Mouse (Mus musculus) cerebellum, adult (tissue): ENCODE data around the gene Scarb2.

Experiments used
- ATAC-seq: cut with Nextera tagmentation; 2 replicates; pipeline ENCODE4 v1.9.2; 2017; ENCODE audit warnings: mild to moderate bottlenecking, moderate library complexity, mixed read lengths; ENCODE audit not compliant: insufficient number of reproducible peaks, low FRiP score, low TSS enrichment

Gene Scarb2

GRCm38 (mm10) chr5:92441494-92441893 lies 65.1 kb downstream of the Scarb2 start:
- ATAC-seq: no peak

- no peak for ATAC-seq
Measured at GRCm38 (mm10) chr5:92438540-92438939, 68.1 kb downstream of the Scarb2 start.

DNA sequence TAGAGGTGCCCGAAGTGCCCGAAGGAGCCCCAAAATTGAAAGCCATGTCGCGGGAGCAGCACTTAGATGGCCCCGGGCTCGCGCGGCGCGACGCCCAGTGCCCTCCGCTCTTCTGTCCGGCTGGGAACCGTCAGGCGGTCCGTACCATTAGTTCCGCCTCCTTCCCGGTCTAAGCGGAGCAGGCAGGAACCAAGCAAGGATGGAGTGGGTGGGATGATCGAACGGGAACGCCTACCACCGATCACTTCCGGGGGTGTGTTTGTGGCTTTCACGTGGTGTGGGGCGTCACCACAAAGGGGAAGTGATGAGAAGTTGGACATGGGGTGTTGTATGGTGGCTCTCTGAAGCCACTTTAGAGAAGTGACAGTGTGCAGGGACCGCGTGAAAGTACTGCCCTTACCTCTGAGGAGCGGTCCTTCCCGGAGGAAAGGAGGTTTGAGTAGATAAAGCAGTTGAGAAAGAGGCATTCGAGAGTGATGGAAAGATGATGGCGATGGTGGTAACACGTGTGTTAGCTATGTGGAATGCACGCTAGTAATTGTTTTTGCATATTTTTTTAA lies 71.5 kb downstream of the Scarb2 start, which contains the start of gene Nup54:
TSS of gene Nup54 (minus strand) at position 195 of the 560 bp plus-strand sequence.
- ATAC-seq: peak; percentile 98

DNA sequence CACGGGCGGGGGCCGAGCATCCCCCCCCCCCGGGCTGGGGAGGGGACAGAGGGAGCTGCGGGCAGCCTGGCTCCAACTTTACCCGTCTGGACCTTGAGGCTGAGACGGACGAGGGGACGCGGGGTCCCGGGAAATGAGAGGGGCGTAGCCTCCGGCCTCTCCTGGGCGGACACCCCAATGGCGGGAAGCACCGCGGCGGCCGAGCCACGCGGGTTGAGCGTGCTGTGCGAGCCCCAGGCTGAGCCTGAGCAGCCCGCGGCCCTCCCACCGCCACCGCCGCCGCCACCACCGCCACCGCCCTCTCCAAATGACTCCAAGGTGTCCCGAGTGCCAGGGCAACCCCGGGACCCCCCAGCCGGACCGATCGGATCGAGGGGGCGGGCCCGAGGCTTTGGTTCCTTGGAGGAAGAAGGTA lies 72.1 kb downstream of the Scarb2 start:
- ATAC-seq: peak; percentile 38

- ATAC-seq: no peak
Measured at GRCm38 (mm10) chr5:92434070-92434469, 72.6 kb downstream of the Scarb2 start.

DNA sequence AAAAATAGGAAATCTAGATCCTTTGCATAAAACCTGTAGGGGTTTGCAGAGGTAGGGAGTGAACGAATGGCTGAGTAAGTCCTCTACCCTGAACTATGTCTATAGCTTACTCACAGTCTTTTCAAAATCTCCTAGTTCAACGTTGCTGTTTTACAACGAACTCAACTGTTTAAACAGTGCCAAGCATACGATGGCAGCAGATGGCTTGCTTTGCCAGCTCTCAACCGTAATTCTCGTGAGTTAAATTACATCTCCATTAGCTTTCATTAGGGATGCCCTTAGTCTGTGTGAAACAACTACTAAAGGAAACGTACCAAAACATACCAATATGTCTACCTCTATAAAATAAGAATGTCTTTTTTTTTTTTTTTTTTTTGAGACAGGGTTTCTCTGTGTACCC lies 75.0 kb downstream of the Scarb2 start:
- ATAC-seq: no peak

GRCm38 (mm10) chr5:92430723-92431122 lies 75.9 kb downstream of the Scarb2 start:
- no peak for ATAC-seq

- ATAC-seq: no peak
Measured at GRCm38 (mm10) chr5:92424126-92424525, 82.5 kb downstream of the Scarb2 start.

DNA sequence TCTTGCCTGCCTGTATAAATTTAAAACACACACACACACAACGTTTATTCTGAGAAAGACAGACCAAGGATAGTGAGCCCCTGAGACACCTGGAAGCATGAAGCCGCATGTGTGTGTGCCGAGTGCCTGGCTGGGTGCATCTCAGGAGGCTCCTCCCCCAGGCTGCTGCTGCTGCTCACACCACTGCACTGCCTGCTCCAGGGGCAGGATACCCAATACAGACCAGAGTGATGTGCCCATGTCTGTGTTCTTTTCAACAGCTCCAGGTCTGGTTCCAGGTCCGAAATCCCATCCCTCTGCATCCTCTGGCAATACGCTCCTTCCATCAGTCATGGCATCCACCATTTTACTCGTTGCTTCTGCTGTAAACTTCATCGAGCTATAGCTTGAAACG lies 92.7 kb downstream of the Scarb2 start:
- ATAC-seq: no peak

DNA sequence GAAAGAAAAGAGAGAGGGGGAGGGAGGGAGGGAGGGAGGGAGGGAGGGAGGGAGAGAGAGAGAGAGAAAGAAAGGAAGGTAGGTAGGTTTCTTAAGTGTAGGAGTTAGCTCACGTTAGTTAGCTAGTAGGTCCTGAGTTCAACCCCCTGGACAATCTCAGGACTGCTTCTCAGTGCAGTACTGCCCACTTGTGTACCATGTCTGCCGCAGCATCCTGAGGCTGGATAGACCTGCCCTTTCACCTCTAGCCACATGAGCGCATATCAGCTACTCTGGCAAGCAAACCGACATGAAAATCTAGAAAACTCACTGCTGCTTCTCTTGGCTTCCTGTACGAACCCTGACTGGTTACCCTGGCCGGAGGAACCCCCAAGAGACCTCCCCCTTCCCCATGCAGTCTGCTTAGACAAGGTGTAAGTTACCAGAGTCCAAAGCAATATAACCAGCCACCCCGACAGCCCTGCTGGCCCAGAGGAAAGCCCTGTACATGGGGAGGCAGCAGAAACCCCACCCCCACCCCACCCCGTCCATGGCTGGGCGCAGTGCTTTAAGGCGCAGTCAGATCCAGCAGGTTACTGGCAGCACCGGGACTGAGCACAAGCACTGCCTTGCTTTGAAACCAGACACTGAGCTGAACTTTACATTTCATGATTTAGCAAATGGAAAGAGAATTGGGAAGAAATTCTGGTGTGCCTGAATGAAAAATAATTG lies 93.2 kb downstream of the Scarb2 start:
- no peak for ATAC-seq

DNA sequence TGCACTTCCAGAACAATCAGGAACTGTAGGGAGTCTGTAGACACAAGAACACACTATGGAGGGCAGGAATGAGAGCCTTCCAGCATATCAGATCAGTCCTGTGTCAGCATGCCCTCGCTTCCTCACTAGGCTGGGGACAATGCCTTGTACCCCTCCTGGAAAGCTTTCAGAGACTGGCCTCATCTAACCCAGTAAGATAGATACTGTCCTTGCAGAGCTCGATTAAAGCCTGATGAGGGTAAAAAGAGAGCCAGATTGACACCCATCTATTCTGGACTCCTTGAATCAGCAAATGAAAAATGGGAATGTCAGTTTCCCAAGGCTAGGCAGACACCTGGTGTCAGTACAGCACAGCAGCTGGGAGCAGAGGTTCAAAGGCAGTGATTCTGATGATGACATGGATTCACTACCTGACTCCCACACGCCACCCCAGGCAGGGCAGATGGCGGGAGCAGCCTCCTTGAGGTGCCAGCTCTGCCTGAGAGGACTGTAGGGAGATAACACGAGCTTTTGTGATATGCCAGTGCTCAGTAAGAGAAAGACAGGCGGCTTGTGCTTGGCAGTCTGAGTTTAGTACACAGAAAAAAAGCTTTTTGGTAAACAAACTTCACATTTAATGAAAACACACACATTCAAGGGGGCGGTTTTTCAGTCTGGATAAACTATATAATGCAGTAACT lies 95.0 kb downstream of the Scarb2 start:
- no peak for ATAC-seq

GRCm38 (mm10) chr5:92410486-92410885 lies 96.1 kb downstream of the Scarb2 start:
- no peak for ATAC-seq

DNA sequence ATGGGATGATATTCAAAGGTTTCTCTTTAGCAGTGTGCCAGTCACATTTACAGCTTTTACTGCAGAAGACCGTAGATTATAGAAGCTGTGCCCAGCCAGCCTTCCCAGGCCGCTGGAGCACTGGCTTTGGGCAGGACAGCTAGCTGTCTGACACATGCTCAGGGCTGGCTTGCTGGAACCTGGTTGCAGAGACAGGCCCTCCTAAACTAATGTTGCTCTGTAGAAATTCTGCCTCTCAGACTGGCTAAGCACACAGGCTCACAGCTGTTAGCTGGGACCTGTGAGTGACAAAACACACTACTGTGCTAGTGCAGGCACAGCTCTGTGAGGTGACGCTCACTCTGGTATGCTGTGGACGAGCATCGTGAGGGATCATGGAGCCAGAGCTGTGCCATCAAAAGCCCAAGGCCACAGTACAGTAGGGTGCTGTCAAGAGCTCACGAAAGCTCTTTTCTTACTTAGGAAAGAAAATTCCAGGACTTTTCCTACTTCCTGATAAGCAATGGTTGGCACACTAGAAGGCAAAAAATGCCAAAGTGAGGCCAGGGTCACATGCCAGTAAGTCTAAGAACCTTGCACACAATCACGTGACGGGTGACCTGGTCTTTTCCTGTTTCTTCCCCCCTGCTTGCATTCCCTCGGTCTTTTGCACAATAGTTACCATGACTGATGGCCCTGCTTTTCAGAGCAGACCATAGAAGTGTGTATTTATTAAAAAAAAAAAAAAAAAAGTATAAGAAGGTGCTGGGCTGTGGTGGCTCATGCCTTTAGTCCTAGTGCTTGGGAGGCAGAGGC lies 97.1 kb downstream of the Scarb2 start:
- ATAC-seq: no peak

DNA sequence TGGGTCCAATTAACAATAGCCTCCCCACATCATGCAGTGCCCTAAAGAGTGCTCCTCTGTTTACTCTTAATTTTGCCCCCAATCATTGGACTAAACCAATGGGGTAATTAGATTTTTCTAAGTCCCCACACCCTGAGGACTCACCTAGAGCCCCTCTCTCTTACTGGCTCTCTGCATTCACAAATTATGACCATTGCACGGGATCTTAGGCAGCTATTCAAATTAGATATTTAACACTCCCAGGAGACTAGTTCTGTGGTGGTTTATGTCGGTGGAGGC lies 102.3 kb downstream of the Scarb2 start:
- no peak for ATAC-seq

DNA sequence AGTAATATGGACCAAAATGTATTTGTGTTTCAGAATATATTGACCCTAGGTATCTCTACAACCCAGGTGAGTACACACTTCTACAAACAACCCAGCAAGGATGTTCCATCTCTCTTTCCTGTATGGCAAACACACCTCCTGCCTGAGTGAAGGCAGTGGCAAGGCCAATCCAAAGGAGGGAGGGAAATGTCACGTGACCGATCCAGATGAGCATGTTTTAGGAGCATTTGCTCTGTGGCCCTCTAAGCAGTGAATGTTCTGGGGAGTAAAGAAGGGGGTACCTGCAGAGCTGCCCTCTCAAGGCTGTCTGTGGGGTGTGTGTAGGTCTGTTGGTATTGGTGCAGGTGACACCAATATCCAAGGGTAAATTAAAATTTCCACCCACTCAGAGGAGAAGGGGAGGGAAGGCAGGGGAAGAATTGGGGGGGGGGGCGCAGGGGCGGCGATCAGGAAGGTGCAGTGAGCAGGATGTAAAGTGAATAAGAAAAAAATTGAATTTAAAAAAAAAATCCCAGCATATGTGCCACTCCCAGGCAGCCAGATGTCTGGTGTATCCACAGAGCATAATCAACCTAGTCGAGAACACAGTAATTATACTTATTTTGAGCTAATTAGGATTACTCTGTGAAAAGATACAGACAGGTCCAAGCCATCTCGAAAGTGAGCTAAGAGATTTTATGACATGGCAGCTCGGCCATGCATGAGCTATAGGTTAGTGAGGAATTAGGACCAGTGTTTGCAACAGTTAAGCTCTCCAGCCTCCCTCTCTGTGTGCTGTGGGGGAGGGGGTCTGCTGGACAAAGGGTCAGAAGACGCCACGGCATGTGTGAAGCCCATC lies 102.9 kb downstream of the Scarb2 start:
- no peak for ATAC-seq

DNA sequence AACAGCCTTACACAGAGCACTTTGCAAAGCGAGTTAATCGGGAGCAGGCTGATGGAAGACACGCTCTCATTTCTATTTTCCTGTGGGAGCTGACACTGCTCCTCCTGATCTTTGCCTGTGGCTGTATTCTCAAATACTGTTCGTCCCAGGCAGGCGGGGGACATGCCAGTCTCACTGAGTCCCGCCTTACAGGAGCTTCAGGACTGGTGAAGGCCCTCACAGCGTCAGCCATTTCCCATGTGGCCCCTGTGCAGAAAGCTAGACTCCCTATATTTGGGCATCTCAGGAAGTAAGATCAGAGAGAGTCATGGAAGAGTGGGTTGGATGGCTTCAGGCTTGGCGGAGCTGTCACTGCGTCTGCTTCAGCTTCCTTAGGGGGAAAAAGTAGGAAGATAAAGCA lies 103.8 kb downstream of the Scarb2 start:
- ATAC-seq: no peak

GRCm38 (mm10) chr5:92398153-92398552 lies 108.5 kb downstream of the Scarb2 start:
- ATAC-seq: peak; percentile 79; the same call in 1 of the 2 replicates

DNA sequence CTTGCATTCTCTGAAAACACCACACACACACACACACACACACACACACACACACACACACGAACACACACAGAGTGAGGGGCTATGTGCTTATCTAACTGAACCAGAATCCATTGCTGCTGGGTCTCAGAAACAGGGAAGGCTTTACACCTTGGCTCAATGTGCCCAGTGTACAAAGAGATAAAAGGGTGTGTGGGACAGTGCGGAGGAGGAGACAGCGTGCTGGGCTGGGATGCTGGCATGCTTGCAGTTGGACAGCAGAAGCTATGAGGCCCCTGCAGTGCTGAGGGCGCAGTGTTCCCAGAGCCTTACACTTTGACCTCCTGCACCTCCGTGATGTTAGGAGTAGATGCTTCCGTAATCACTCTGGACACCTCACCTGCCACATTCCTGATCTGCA lies 110.2 kb downstream of the Scarb2 start:
- ATAC-seq: no peak

- no peak for ATAC-seq
Measured at GRCm38 (mm10) chr5:92395764-92396163, 110.9 kb downstream of the Scarb2 start.

DNA sequence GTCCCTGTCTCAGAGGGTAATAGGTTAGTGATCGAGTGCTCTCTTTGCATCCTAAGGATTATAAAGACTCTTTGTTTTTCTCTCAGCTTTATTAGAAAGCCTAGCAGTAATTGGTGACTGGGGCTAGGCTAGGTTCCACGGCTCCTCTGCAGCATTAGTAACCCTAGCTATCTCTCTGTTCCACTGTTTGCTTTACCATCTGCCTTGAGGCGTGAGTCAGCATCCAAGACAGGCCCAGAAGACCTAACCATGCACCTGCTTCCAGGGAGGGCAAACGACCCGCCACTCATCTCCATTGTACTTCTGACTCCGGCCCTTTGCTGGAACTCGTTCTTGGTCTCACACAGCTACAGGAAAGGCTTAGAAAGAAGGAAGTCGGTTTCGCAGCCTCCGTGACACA lies 112.8 kb downstream of the Scarb2 start:
- ATAC-seq: no peak
